Mouse (Mus musculus) erythroblast, embryonic 14.5 days (primary cell): ENCODE measurements at regions not wholly inside any gene's neighbourhood (a gene's known extent, or its start where the extent isn't known, plus 50 kb on each side); places are given as distances from the start of the nearest gene placed in this dataset.

Experiments
- GATA1 ChIP-seq: IDR thresholded peaks from 2 replicates; pipeline ENCODE4 v1.6.1; 2012; ENCODE audit warnings: low read length, inconsistent platforms, mixed read lengths
- TAL1 ChIP-seq: IDR thresholded peaks from 3 replicates; pipeline ENCODE4 v1.6.1; 2012; ENCODE audit warnings: low read length, inconsistent platforms, mixed read lengths

DNA sequence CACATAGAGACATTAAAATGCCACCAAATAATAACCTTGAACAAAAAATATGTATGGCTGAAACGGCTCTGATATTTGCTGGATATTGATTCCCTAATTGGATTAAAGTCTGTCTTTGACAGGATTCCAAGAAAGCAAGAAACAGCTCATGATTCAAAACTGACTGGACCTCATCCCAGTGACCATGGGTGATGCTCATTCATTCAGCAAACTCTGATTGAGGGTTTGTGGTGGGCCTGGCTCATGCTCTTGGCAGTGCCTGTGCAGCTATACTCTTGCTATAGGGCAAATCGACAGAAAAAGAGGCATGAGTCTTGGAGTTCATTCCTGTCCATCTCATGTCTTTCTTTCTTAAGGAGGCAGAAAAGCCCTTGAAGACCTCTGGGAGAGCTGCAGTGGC is 98.7 kb downstream of the Otol1 start:
- no peak for TF ChIP-seq GATA1
- TF ChIP-seq TAL1 = no peak
